Mouse (Mus musculus): ENCODE measurements around the gene Gm28048.

- TF ChIP-seq E2F4 (IDR thresholded peaks at IDR 0.05; ENCODE audit: insufficient read depth) = no peak
- no peak for TF ChIP-seq CEBPB (IDR thresholded peaks at IDR 0.05; ENCODE audit: insufficient read depth, poor library complexity, severe bottlenecking)
- no peak for TF ChIP-seq POLR2A (IDR thresholded peaks at IDR 0.05; ENCODE audit: insufficient read length, low read depth)
- TF ChIP-seq POLR2AphosphoS2 (IDR thresholded peaks at IDR 0.05; ENCODE audit: insufficient read length, low read depth) = no peak
- TF ChIP-seq TCF3 (IDR thresholded peaks at IDR 0.05; ENCODE audit: insufficient read length, low read depth) = no peak
- TF ChIP-seq TCF12 (IDR thresholded peaks at IDR 0.05; ENCODE audit: insufficient read depth, poor library complexity, severe bottlenecking) = no peak
- TF ChIP-seq MYOD1 (IDR thresholded peaks at IDR 0.05; ENCODE audit: control insufficient read depth in 1 of 3, insufficient read length in 2 of 3, low read depth in 2 of 3) = no peak
These were observed 118.3 kb downstream of the Gm28048 start for GRCm38 (mm10) chr11:22863581-22863980.
